Mouse (Mus musculus): ENCODE measurements around the gene Olfr312. TPM values are rescaled to one million over a fixed set of nuclear protein-coding genes. Genes with fewer than 3 reads are reported as not detected.
"Not testable (repeated sequence)": the region's sequence is repeated elsewhere in the genome, so short reads cannot be mapped to it uniquely, and the experiment has no call there.

Gene Olfr312
- polyA plus RNA-seq, 1 experiment: not detected

GRCm38 (mm10) chr11:58795856-58796255, 33.2 kb upstream of the Olfr312 start:
- no peaks in the 10 kb centered on the region for H3K27me3 ChIP-seq (ENCODE audit: control insufficient read depth, insufficient read depth, low read length)
- H3K4me3 ChIP-seq (ENCODE audit: low read depth, low read length): no peak overlapping the region
- TF ChIP-seq POLR2A (IDR thresholded peaks at IDR 0.05; ENCODE audit: low read depth, low read length) (no peak), CTCF (IDR thresholded peaks at IDR 0.05; ENCODE audit: extremely low read depth, insufficient read length, insufficient replicate concordance, low read depth, low read length) (no peak)
- no peak overlapping the region for H3K27ac ChIP-seq (ENCODE audit: insufficient read depth, low read depth, low read length)
- no peaks in the 10 kb centered on the region for H3K36me3 ChIP-seq (ENCODE audit: control insufficient read depth, insufficient read depth, low read length)
- WGBS: 92% methylated on average over 2 of the region's 2 CpGs
- no peaks in the 10 kb centered on the region for H3K4me1 ChIP-seq (ENCODE audit: control insufficient read depth, insufficient read depth, insufficient read length, low read length)

- WGBS: 83% methylated on average over 7 of the region's 7 CpGs
- no peak overlapping the region for H3K4me3 ChIP-seq (ENCODE audit: low read depth, low read length)
- H3K36me3 ChIP-seq (ENCODE audit: control insufficient read depth, insufficient read depth, low read length): no peaks in the 10 kb centered on the region
- peaks cover 3% of the 10 kb centered on the region; the same call in 1 of the 2 replicates for H3K4me1 ChIP-seq (ENCODE audit: control insufficient read depth, insufficient read depth, insufficient read length, low read length)
- TF ChIP-seq CTCF (IDR thresholded peaks at IDR 0.05; ENCODE audit: extremely low read depth, insufficient read length, insufficient replicate concordance, low read depth, low read length): no peak
- TF ChIP-seq POLR2A (IDR thresholded peaks at IDR 0.05; ENCODE audit: low read depth, low read length): no peak
- no peak overlapping the region for H3K27ac ChIP-seq (ENCODE audit: insufficient read depth, low read depth, low read length)
- no peaks in the 10 kb centered on the region for H3K27me3 ChIP-seq (ENCODE audit: control insufficient read depth, insufficient read depth, low read length)
Measured at GRCm38 (mm10) chr11:58796850-58797249, 32.2 kb upstream of the Olfr312 start.

DNA sequence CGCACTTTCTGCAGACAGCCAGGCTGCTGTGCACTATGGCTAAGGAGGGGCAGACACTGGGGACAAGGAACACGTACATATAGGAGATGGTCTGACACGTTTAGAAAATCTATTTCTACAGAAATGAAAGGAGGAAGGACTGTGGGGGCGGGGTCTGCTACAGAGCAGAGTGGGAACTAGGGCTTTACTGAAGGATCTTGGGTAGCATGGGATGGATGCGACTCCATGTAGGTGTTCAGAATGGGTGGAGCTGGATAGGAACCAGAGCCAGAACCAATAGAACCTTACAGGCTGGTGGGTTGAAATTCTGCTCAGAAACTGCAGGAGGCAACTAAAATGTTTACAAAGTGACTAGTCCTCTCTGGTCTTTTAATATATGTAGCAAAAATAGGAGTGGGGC, 29.3 kb upstream of the Olfr312 start:
- Histone ChIP-seq H3K27ac (ENCODE audit: insufficient read depth, low read depth, low read length) (no peak overlapping the region), H3K36me3 (ENCODE audit: control insufficient read depth, insufficient read depth, low read length) (no peaks in the 10 kb centered on the region), H3K4me3 (ENCODE audit: low read depth, low read length) (no peak overlapping the region), H3K27me3 (ENCODE audit: control insufficient read depth, insufficient read depth, low read length) (no peaks in the 10 kb centered on the region), H3K4me1 (ENCODE audit: control insufficient read depth, insufficient read depth, insufficient read length, low read length) (peaks cover 12% of the 10 kb centered on the region; the same call in 1 of the 2 replicates)
- no peak for TF ChIP-seq POLR2A (IDR thresholded peaks at IDR 0.05; ENCODE audit: low read depth, low read length)
- no peak for TF ChIP-seq CTCF (IDR thresholded peaks at IDR 0.05; ENCODE audit: extremely low read depth, insufficient read length, insufficient replicate concordance, low read depth, low read length)
- WGBS: 78% methylated on average over 5 of the region's 5 CpGs

DNA sequence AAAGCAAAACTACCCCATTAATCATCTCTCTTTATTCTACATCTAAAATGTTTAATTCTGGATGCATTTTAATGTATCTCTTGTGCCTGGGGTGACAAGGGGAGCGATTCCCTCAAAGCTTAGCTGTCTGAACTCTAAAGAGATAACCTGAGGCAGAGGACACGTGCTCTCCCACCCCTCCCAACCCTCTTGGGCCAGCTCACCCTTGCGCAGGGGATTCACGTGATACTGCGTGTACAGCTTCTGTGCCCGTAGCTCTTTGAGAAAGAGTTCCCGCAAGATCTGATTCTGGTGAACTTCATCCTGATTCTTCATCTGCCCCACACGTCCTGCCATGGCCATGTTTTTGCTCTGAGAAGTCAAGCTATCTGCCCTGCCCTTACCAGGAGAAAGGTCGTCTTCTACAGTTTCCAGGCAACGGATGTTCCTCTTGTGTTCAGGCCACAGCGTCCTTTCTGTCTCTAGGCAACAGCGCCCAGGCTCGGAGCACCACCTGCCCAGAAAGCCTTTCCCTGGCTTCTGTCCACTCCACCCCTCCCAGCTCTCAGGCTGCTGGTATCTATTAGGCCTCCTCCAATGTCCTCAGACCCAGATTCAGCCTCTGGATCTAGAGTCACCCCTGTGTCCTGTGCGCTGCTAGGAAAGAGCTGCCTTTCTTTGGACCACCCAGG, 27.3 kb upstream of the Olfr312 start, which contains the start of gene Fam183b:
Gene Fam183b (minus strand): TSS at position 403 of the 671 bp plus-strand sequence.
- no peak within 1 kb of the TSS for H3K27ac ChIP-seq (ENCODE audit: insufficient read depth, low read depth, low read length)
- TF ChIP-seq POLR2A (IDR thresholded peaks at IDR 0.05; ENCODE audit: low read depth, low read length) (no peak), CTCF (IDR thresholded peaks at IDR 0.05; ENCODE audit: extremely low read depth, insufficient read length, insufficient replicate concordance, low read depth, low read length) (no peak)
- peak within 1 kb of the TSS; percentile 7; the same call in 1 of the 2 replicates for H3K4me3 ChIP-seq (ENCODE audit: low read depth, low read length)
- WGBS: 8% methylated on average over 14 of the region's 14 CpGs
- H3K36me3 ChIP-seq (ENCODE audit: control insufficient read depth, insufficient read depth, low read length): no peaks in the 10 kb centered on the region
- peaks cover 12% of the 10 kb centered on the region; the same call in 1 of the 2 replicates for H3K4me1 ChIP-seq (ENCODE audit: control insufficient read depth, insufficient read depth, insufficient read length, low read length)
- H3K27me3 ChIP-seq (ENCODE audit: control insufficient read depth, insufficient read depth, low read length): no peaks in the 10 kb centered on the region

- TF ChIP-seq POLR2A (IDR thresholded peaks at IDR 0.05; ENCODE audit: low read depth, low read length) (no peak), CTCF (IDR thresholded peaks at IDR 0.05; ENCODE audit: extremely low read depth, insufficient read length, insufficient replicate concordance, low read depth, low read length) (no peak)
- Histone ChIP-seq H3K27ac (ENCODE audit: insufficient read depth, low read depth, low read length) (no peak overlapping the region), H3K4me3 (ENCODE audit: low read depth, low read length) (no peak overlapping the region), H3K4me1 (ENCODE audit: control insufficient read depth, insufficient read depth, insufficient read length, low read length) (peaks cover 12% of the 10 kb centered on the region; the same call in 1 of the 2 replicates), H3K36me3 (ENCODE audit: control insufficient read depth, insufficient read depth, low read length) (no peaks in the 10 kb centered on the region), H3K27me3 (ENCODE audit: control insufficient read depth, insufficient read depth, low read length) (no peaks in the 10 kb centered on the region)
- 18% methylated on average over 4 of the region's 4 CpGs for WGBS
Measured at GRCm38 (mm10) chr11:58803871-58804270, 25.2 kb upstream of the Olfr312 start.

DNA sequence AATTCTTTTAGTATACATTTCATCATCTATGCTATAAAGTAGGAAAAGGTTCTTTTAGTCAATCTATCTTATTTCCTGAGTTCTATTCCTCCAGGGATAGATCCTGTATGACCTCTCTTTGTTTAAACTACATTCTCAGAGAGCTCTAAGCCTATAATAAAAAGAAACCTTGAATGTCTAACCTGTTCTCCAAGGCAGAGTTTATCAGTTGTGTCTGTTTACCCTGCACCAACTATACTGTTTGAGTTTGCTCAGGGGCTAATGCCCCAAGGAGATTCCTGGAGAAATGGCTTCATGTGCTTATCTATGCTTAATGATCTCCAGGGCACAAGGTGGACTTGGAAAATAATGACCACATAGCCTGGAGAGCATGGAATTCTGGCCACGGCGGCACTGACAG, 24.6 kb upstream of the Olfr312 start:
- peaks cover 12% of the 10 kb centered on the region; the same call in 1 of the 2 replicates for H3K4me1 ChIP-seq (ENCODE audit: control insufficient read depth, insufficient read depth, insufficient read length, low read length)
- no peaks in the 10 kb centered on the region for H3K36me3 ChIP-seq (ENCODE audit: control insufficient read depth, insufficient read depth, low read length)

DNA sequence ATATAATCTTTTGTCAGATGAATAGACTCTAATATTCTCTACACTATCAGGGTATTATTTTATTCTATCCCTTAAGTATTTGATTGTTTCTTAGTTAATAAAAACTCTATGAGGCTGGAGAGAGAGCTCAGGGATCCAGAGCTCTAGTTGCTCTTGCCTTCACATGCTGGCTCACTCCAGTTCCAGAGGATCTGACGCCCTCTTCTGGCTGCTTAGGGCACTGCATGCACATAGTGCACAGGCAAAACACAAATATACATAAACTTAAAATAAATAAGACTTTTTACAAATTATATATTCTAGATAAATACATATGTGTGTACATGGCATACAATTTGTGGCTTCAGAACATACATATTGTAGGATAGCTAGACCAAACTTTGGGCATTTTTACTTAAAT, 17.0 kb upstream of the Olfr312 start:
- TF ChIP-seq CTCF (IDR thresholded peaks at IDR 0.05; ENCODE audit: extremely low read depth, insufficient read length, insufficient replicate concordance, low read depth, low read length) (peak; percentile 47; the same call in 1 of the 2 replicates), POLR2A (IDR thresholded peaks at IDR 0.05; ENCODE audit: low read depth, low read length) (no peak)

More for the DNA sequence above, 24.6 kb upstream of the Olfr312 start:
- no peaks in the 10 kb centered on the region for H3K27me3 ChIP-seq (ENCODE audit: control insufficient read depth, insufficient read depth, low read length)
- 8% methylated on average over 2 of the region's 2 CpGs for WGBS
- no peak for TF ChIP-seq CTCF (IDR thresholded peaks at IDR 0.05; ENCODE audit: extremely low read depth, insufficient read length, insufficient replicate concordance, low read depth, low read length)
- no peak for TF ChIP-seq POLR2A (IDR thresholded peaks at IDR 0.05; ENCODE audit: low read depth, low read length)
- peak overlapping the region; percentile 28; the same call in 1 of the 2 replicates for H3K27ac ChIP-seq (ENCODE audit: insufficient read depth, low read depth, low read length)
- no peak overlapping the region for H3K4me3 ChIP-seq (ENCODE audit: low read depth, low read length)

DNA sequence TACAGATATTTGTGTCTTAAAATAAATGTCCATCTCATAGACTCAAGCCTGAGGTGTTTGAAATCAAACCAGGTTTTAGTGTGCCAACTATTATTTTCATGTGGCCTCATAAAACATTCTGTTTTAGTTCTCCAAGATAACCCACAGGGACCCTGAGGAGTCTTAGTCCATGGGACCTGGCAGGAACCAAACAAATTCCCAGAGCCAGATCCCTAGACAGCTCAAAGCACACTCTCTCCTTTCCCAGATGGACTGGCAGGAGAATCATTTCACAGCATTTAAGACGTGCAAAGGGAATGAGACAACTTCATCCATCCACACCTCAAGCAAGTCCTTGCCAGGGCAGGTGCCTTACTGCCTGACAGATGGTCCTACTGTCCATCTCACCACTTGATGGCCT, 14.3 kb upstream of the Olfr312 start, which contains the start of gene Olfr313:
Gene Olfr313 (plus strand): TSS at position 301 of the 400 bp plus-strand sequence.
- 53% methylated on average over 1 of the region's 1 CpGs for WGBS

More for the DNA sequence above, 17.0 kb upstream of the Olfr312 start:
- Histone ChIP-seq H3K27me3 (ENCODE audit: control insufficient read depth, insufficient read depth, low read length) (no peaks in the 10 kb centered on the region), H3K4me3 (ENCODE audit: low read depth, low read length) (no peak overlapping the region), H3K36me3 (ENCODE audit: control insufficient read depth, insufficient read depth, low read length) (no peaks in the 10 kb centered on the region), H3K4me1 (ENCODE audit: control insufficient read depth, insufficient read depth, insufficient read length, low read length) (no peaks in the 10 kb centered on the region), H3K27ac (ENCODE audit: insufficient read depth, low read depth, low read length) (no peak overlapping the region)
- 14% methylated on average over 1 of the region's 1 CpGs for WGBS

More for the DNA sequence above, 14.3 kb upstream of the Olfr312 start, which contains the start of gene Olfr313:
- H3K27ac ChIP-seq (ENCODE audit: insufficient read depth, low read depth, low read length); H3K4me3 ChIP-seq (ENCODE audit: low read depth, low read length); H3K4me1 ChIP-seq (ENCODE audit: control insufficient read depth, insufficient read depth, insufficient read length, low read length); H3K36me3 ChIP-seq (ENCODE audit: control insufficient read depth, insufficient read depth, low read length); H3K27me3 ChIP-seq (ENCODE audit: control insufficient read depth, insufficient read depth, low read length): not testable (repeated sequence)

Measured in small intestine, adult 2 months (tissue).